Mouse (Mus musculus) thymus, adult 2 months (tissue): ENCODE data around the gene Trem1.

Experiments
- CTCF ChIP-seq: fragments of 200-500 bp; IDR thresholded peaks from 2 replicates; pipeline ENCODE4 v1.5.1; 2012; ENCODE audit warnings: mild to moderate bottlenecking, control low read depth, low read length, moderate library complexity, borderline replicate concordance; ENCODE audit not compliant: control insufficient read depth, poor library complexity, insufficient read depth; ENCODE audit errors: extremely low read depth
- POLR2A ChIP-seq: fragments of 200-500 bp; IDR thresholded peaks from 2 replicates; pipeline ENCODE4 v1.6.1; 2012; ENCODE audit warnings: mild to moderate bottlenecking, low read length, control low read depth, moderate library complexity; ENCODE audit not compliant: control insufficient read depth, poor library complexity, insufficient read depth; ENCODE audit errors: extremely low read depth

- TF ChIP-seq CTCF (no peak), POLR2A (no peak)
These were observed 5.1 kb downstream of the Trem1 start for GRCm38 (mm10) chr17:48237621-48238020.
